Mouse (Mus musculus) megakaryocyte-erythroid progenitor cell, adult 5-6 weeks (primary cell): ENCODE measurements around the gene Rfwd3. TPM values are rescaled to one million over a fixed set of nuclear protein-coding genes. Genes with fewer than 3 reads are reported as not detected.

Experiments used
- ATAC-seq: replicated peaks from 2 replicates; pipeline ENCODE4 v1.8.0; 2016; ENCODE audit warnings: mild to moderate bottlenecking, inconsistent platforms; ENCODE audit not compliant: severe bottlenecking, poor library complexity, low FRiP score, low TSS enrichment
- total RNA-seq, 2 experiments: library from RNA; stranded (forward) in 1 of 2; stranded (reverse) in 1 of 2; fragments of 200-1000, 215-1000 nt in 1 of 2; fragments of >200 nt in 1 of 2; fragmentation: Nextera tagmentation in 1 of 2; gene quantifications; 2 replicates each; pipeline ENCODE4 v1.2.3; 2014 to 2017

Rfwd3 gene
- total RNA-seq, 2 experiments from 2014 or later: 63.6 to 75.6 TPM

DNA sequence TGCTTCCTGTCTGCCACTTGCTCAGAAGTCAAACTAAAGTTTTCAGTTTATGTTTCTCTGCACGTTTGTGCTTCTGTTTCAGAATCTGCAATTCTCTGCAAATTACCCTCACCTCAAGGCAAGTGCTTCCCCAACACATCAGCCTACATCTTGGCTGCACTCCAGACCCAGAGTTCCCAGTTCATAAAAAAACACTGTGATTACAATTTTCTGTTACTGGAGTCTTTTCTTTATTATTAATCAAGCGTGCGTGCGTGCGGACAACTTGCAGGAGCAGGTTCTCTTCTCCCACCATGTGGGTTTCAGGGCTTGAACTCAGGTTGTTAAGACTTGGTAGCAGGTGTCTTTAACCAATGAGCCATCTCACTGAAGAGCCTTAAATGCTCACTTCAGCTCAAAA is 75.9 kb downstream of the Rfwd3 start:
- no peak for ATAC-seq

Other genes with a start within 250 kb of the Rfwd3 start
- 7.6 and 11.2 TPM in 2 replicates for gene Exosc6, start 243.9 kb downstream of the Rfwd3 start, total RNA-seq (2014; fragmentation: Nextera tagmentation)
- gene Exosc6, start 243.9 kb downstream of the Rfwd3 start, total RNA-seq (2017): 24.2 and 30.5 TPM in 2 replicates
- gene Clec18a, start 207.8 kb downstream of the Rfwd3 start, total RNA-seq (2014; fragmentation: Nextera tagmentation): not detected in 2 replicates
- gene Clec18a, start 207.8 kb downstream of the Rfwd3 start, total RNA-seq (2017): not detected in 2 replicates
- 11.4 and 12.2 TPM in 2 replicates for gene Pdpr, start 205.6 kb downstream of the Rfwd3 start, total RNA-seq (2014; fragmentation: Nextera tagmentation)
- gene Pdpr, start 205.6 kb downstream of the Rfwd3 start, total RNA-seq (2017): 13.9 and 18.6 TPM in 2 replicates
- 24.8 and 39.2 TPM in 2 replicates for gene Glg1, start 41.0 kb downstream of the Rfwd3 start, total RNA-seq (2014; fragmentation: Nextera tagmentation)
- 42.1 and 43.2 TPM in 2 replicates for gene Glg1, start 41.0 kb downstream of the Rfwd3 start, total RNA-seq (2017)
- 6.6 and 20.9 TPM in 2 replicates for gene Mlkl, start 38.0 kb upstream of the Rfwd3 start, total RNA-seq (2014; fragmentation: Nextera tagmentation)
- gene Mlkl, start 38.0 kb upstream of the Rfwd3 start, total RNA-seq (2017): 13.6 and 31.6 TPM in 2 replicates
- not detected in 2 replicates for gene Fa2h, start 93.6 kb upstream of the Rfwd3 start, total RNA-seq (2014; fragmentation: Nextera tagmentation)
- gene Fa2h, start 93.6 kb upstream of the Rfwd3 start, total RNA-seq (2017): not detected in 2 replicates
- gene Wdr59, start 221.9 kb upstream of the Rfwd3 start, total RNA-seq (2014; fragmentation: Nextera tagmentation): 14.4 and 16.0 TPM in 2 replicates
- 11.9 and 14.1 TPM in 2 replicates for gene Wdr59, start 221.9 kb upstream of the Rfwd3 start, total RNA-seq (2017)
- 54.1 and 55.3 TPM in 2 replicates for gene Znrf1, start 235.9 kb upstream of the Rfwd3 start, total RNA-seq (2014; fragmentation: Nextera tagmentation)
- 21.4 and 25.9 TPM in 2 replicates for gene Znrf1, start 235.9 kb upstream of the Rfwd3 start, total RNA-seq (2017)